Mouse (Mus musculus) forebrain, embryonic 16.5 days (tissue): Measurements from ENCODE around the gene Aftph. TPM values are rescaled to one million over a fixed set of nuclear protein-coding genes. Genes with fewer than 3 reads are reported as not detected.
A peak's percentile ranks its signal among the peaks of the same experiment; 100 is the strongest.

Source experiments
- ATAC-seq: fragments of 200-750 bp; cut with Nextera tagmentation; 2 replicates; pipeline ENCODE4 v1.8.0; 2017; ENCODE audit warnings: mild to moderate bottlenecking, moderate library complexity
- H3K27ac ChIP-seq: fragments of 300-500 bp; sonication (generic); 2 replicates; pipeline ENCODE4 v1.5.1; 2014; ENCODE audit warnings: low read length, control low read depth
- H3K27me3 ChIP-seq: fragments of 300-500 bp; sonication (generic); replicated peaks from 2 replicates; pipeline ENCODE4 v1.6.1; 2014; ENCODE audit warnings: low read length; ENCODE audit not compliant: control insufficient read depth, insufficient read depth
- H3K36me3 ChIP-seq: fragments of 300-500 bp; sonication (generic); 2 replicates; pipeline ENCODE4 v1.6.1; 2014; ENCODE audit not compliant: control insufficient read depth, insufficient read depth
- H3K4me1 ChIP-seq: fragments of 300-500 bp; sonication (generic); replicated peaks from 2 replicates; pipeline ENCODE4 v1.6.1; 2014; ENCODE audit warnings: low read length; ENCODE audit not compliant: control insufficient read depth, insufficient read depth
- H3K4me2 ChIP-seq: fragments of 300-500 bp; sonication (generic); 2 replicates; pipeline ENCODE4 v1.6.1; 2014; ENCODE audit warnings: mild to moderate bottlenecking, low read length, control low read depth
- H3K4me3 ChIP-seq: fragments of 300-500 bp; sonication (generic); replicated peaks from 2 replicates; pipeline ENCODE4 v1.5.1; 2014; ENCODE audit warnings: mild to moderate bottlenecking, low read length, control low read depth
- H3K9ac ChIP-seq: fragments of 300-500 bp; sonication (generic); replicated peaks from 2 replicates; pipeline ENCODE4 v1.6.1; 2014; ENCODE audit warnings: low read depth, low read length, control low read depth
- H3K9me3 ChIP-seq: fragments of 300-500 bp; sonication (generic); 2 replicates; pipeline ENCODE4 v1.6.1; 2016; ENCODE audit warnings: low read length; ENCODE audit not compliant: control insufficient read depth
- WGBS: fragments of 180-500 bp; shearing (Covaris S2); extraction: QIAGEN DNeasy Blood & Tissue Kit; methylation state at CpG from one replicate; pipeline ENCODE4 v1.1.7; 2014; 5-methylcytosine and 5-hydroxymethylcytosine counted together
- polyA plus RNA-seq: library from polyadenylated mRNA; unstranded; fragments of >200 nt; fragmentation: Nextera tagmentation; extraction: Ambion mirVana; gene quantifications from 2 replicates; pipeline ENCODE4 v1.2.1, GENCODE M21; 2015

Aftph gene
- polyA plus RNA-seq, 1 experiment from 2014 or later: 41.7 TPM

GRCm38 (mm10) chr11:20646142-20646541, 95.2 kb downstream of the Aftph start:
- Histone ChIP-seq H3K4me3 (no peak overlapping the region), H3K4me2 (no peak overlapping the region), H3K4me1 (peaks cover 34% of the 10 kb centered on the region), H3K9me3 (no peaks in the 10 kb centered on the region), H3K27me3 (no peaks in the 10 kb centered on the region), H3K9ac (no peak overlapping the region), H3K27ac (no peak overlapping the region), H3K36me3 (no peaks in the 10 kb centered on the region)
- no peak for ATAC-seq
- WGBS: 37% methylated on average over 6 of the region's 6 CpGs

- H3K9ac ChIP-seq: no peak overlapping the region
- no peaks in the 10 kb centered on the region for H3K36me3 ChIP-seq
- H3K4me1 ChIP-seq: peaks cover 31% of the 10 kb centered on the region
- no peaks in the 10 kb centered on the region for H3K9me3 ChIP-seq
- H3K27me3 ChIP-seq: no peaks in the 10 kb centered on the region
- no peak overlapping the region for H3K27ac ChIP-seq
- no peak overlapping the region for H3K4me2 ChIP-seq
- no peak for ATAC-seq
- 78% methylated on average over 3 of the region's 3 CpGs for WGBS
- H3K4me3 ChIP-seq: no peak overlapping the region
These were observed 95.9 kb downstream of the Aftph start for GRCm38 (mm10) chr11:20645521-20645920.

- WGBS: 26% methylated on average over 6 of the region's 6 CpGs
These were observed 96.5 kb downstream of the Aftph start for GRCm38 (mm10) chr11:20644872-20645271.

GRCm38 (mm10) chr11:20644166-20644565, 97.2 kb downstream of the Aftph start:
- H3K9me3 ChIP-seq: no peaks in the 10 kb centered on the region
- H3K27me3 ChIP-seq: no peaks in the 10 kb centered on the region
- H3K9ac ChIP-seq: no peak overlapping the region
- no peak overlapping the region for H3K27ac ChIP-seq
- H3K4me2 ChIP-seq: no peak overlapping the region
- no peak overlapping the region for H3K4me3 ChIP-seq
- H3K4me1 ChIP-seq: peaks cover 28% of the 10 kb centered on the region
- WGBS: 63% methylated on average over 1 of the region's 1 CpGs
- no peak for ATAC-seq
- H3K36me3 ChIP-seq: no peaks in the 10 kb centered on the region

More at GRCm38 (mm10) chr11:20644872-20645271, 96.5 kb downstream of the Aftph start:
- H3K4me1 ChIP-seq: peaks cover 32% of the 10 kb centered on the region
- no peaks in the 10 kb centered on the region for H3K9me3 ChIP-seq
- no peak overlapping the region for H3K9ac ChIP-seq
- H3K36me3 ChIP-seq: no peaks in the 10 kb centered on the region
- no peak overlapping the region for H3K27ac ChIP-seq
- ATAC-seq: no peak
- H3K4me3 ChIP-seq: no peak overlapping the region
- H3K27me3 ChIP-seq: no peaks in the 10 kb centered on the region
- H3K4me2 ChIP-seq: no peak overlapping the region

- WGBS: 85% methylated on average over 5 of the region's 5 CpGs
- peaks cover 28% of the 10 kb centered on the region for H3K4me1 ChIP-seq
These were observed 98.2 kb downstream of the Aftph start for GRCm38 (mm10) chr11:20643161-20643560.

GRCm38 (mm10) chr11:20642321-20642720, 99.1 kb downstream of the Aftph start:
- Histone ChIP-seq H3K9ac (no peak overlapping the region), H3K4me1 (peaks cover 20% of the 10 kb centered on the region), H3K27ac (no peak overlapping the region), H3K4me2 (no peak overlapping the region), H3K36me3 (no peaks in the 10 kb centered on the region), H3K4me3 (no peak overlapping the region), H3K9me3 (no peaks in the 10 kb centered on the region), H3K27me3 (no peaks in the 10 kb centered on the region)
- WGBS: 84% methylated on average over 5 of the region's 5 CpGs
- ATAC-seq: no peak

More at GRCm38 (mm10) chr11:20643161-20643560, 98.2 kb downstream of the Aftph start:
- H3K36me3 ChIP-seq: no peaks in the 10 kb centered on the region
- no peak overlapping the region for H3K9ac ChIP-seq
- H3K4me2 ChIP-seq: no peak overlapping the region
- no peaks in the 10 kb centered on the region for H3K27me3 ChIP-seq
- H3K9me3 ChIP-seq: no peaks in the 10 kb centered on the region
- H3K27ac ChIP-seq: no peak overlapping the region
- no peak overlapping the region for H3K4me3 ChIP-seq
- no peak for ATAC-seq

GRCm38 (mm10) chr11:20639918-20640447, 101.4 kb downstream of the Aftph start:
- Histone ChIP-seq H3K27me3 (no peaks in the 10 kb centered on the region), H3K27ac (peak overlapping the region; percentile 1), H3K4me1 (peaks cover 25% of the 10 kb centered on the region), H3K4me3 (no peak overlapping the region), H3K9ac (peak overlapping the region; percentile 37; the same call in 1 of the 2 replicates), H3K4me2 (peak overlapping the region; percentile 35), H3K9me3 (no peaks in the 10 kb centered on the region), H3K36me3 (no peaks in the 10 kb centered on the region)
- 4% methylated on average over 11 of the region's 11 CpGs for WGBS
- ATAC-seq: peak; percentile 87

GRCm38 (mm10) chr11:20638841-20639240, 102.5 kb downstream of the Aftph start:
- Histone ChIP-seq H3K27ac (no peak overlapping the region), H3K36me3 (no peaks in the 10 kb centered on the region), H3K9me3 (no peaks in the 10 kb centered on the region), H3K4me1 (peaks cover 22% of the 10 kb centered on the region), H3K9ac (no peak overlapping the region), H3K4me2 (no peak overlapping the region), H3K27me3 (no peaks in the 10 kb centered on the region), H3K4me3 (no peak overlapping the region)
- 27% methylated on average over 3 of the region's 3 CpGs for WGBS
- ATAC-seq: no peak

GRCm38 (mm10) chr11:20637060-20637459, 104.3 kb downstream of the Aftph start:
- Histone ChIP-seq H3K4me3 (no peak overlapping the region), H3K9me3 (no peaks in the 10 kb centered on the region), H3K9ac (no peak overlapping the region), H3K27ac (no peak overlapping the region), H3K36me3 (no peaks in the 10 kb centered on the region), H3K4me2 (no peak overlapping the region), H3K4me1 (peaks cover 35% of the 10 kb centered on the region), H3K27me3 (no peaks in the 10 kb centered on the region)
- no peak for ATAC-seq

GRCm38 (mm10) chr11:20636114-20636513, 105.3 kb downstream of the Aftph start:
- no peak overlapping the region for H3K4me2 ChIP-seq
- H3K4me3 ChIP-seq: no peak overlapping the region
- H3K36me3 ChIP-seq: no peaks in the 10 kb centered on the region
- H3K4me1 ChIP-seq: peaks cover 35% of the 10 kb centered on the region
- H3K27ac ChIP-seq: no peak overlapping the region
- H3K27me3 ChIP-seq: no peaks in the 10 kb centered on the region
- ATAC-seq: no peak
- no peak overlapping the region for H3K9ac ChIP-seq
- WGBS: 64% methylated on average over 4 of the region's 4 CpGs
- H3K9me3 ChIP-seq: no peaks in the 10 kb centered on the region
